Mouse (Mus musculus) right cerebral cortex, adult 2 months (tissue): ENCODE measurements at regions not wholly inside any gene's neighbourhood (a gene's known extent, or its start where the extent isn't known, plus 50 kb on each side); places are given as distances from the start of the nearest gene placed in this dataset.

ENCODE experiments used
- DNase-seq, 2 experiments: peaks; one replicate each; pipeline ENCODE4 v3.0.0; 2021 to 2022; ENCODE audit warnings: low spot score in 2 of 2

DNA sequence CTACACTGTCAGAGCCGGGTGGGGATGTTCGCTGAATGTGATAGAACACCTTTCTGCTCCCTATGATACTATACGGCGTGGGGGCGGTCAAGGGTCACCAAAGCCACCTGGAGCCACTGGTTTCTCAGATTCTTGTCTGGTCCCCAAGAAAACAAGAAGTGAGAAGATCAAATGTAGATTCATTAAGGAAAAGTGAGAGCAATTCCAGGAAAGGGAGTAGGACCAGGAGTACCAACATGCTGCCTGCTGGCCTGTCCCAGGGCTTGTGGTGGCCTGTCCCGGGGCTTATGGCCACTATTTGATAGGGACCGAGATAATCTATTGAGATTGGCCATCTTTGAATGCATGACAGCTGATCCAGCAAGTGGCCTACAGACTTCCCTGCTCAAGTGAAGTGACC is 58.8 kb upstream of the Fut8 start:
- DNase-seq = no peak

DNA sequence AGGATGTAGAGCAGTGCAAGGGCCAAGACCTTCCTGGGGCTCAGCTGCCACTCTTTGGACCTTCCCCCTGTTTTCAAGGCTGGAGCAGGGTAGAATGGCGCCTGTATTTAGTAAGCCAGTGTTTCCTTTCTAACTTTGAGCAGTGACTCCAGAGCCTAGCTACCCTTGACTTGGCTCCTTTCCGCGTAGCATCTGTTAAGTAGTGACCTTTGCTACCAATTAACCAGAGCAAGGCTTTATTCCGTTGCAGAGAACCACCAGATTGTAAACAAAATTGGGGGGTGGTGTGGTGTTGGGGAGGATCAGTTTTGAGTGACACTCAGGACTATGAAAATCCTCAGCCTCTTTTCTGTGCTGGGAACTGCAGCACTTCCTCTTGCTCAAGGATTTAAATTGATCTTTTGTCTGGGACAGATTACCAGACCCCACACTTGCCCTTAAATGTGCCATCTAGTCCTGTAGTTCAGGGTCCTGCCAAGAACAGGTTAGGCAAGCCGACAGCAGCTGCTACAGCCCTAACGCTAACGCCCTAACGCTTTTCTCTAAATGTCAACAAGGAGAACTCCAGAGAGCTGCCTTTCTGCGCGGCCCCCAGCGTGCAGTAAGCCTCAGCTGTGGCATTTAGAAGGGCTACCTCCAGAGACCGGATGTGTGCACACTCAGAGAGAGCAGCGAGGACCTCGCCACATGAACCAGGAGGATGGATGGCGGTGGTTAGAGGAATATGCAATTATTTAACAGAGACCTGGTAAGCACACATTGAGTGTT is 59.9 kb upstream of the Fut8 start:
- no peak for DNase-seq

DNA sequence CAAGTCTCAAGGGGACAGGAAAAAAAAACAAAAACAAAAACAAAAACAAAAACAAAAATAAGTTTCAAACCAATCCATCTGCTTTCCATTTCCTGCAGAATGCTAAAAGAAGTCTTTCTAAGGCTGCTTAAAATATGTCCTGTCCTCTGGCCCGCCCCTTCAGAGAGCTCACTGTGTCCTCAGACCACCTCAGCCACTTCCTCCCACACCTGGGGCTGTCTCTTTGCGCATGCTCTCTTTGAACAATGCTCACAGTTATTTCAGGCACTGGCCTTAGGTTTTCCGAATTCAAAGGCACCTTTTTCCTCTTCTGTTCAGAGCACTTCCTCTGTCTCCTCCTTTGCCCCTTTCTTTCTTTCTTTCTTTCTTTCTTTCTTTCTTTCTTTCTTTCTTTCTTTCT is 60.6 kb upstream of the Fut8 start:
- no peak for DNase-seq

DNA sequence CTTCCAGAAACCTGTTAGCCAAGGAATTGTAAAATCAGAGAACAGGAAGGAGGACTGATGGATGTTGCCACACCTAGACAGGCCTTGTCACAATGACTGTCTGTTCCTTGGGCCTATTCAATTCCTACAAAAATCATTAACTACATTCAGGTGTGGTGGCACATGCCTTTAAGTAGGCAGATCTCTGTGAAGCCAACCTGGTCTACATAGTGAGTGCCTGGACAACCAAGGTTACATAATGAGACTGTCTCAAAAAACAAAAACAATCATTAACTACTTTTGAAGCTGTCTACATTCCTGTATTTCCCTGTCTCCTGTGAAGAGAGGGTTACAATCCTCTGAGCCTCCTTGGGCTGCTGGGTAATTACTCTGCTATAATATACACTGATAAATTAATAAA is 63.9 kb upstream of the Fut8 start:
- no peak for DNase-seq

DNA sequence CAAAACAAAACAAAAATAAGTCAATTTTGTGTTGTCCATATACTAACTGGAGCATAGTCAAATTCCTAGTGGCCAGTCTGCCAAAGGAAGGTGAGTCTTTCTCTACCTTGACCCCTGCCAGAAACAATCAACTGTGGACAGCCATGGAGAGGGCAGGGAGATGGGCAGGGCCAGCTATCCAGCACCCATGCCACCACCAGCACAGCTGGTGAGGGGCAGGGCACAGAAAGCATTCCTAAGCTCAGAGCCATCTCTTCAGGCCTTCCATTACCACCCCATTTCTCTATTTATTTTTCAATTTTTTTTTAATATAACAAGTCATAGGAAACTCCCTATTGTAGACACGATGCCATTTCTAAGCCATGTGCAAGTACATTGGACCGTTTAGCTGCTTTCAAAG is 65.4 kb upstream of the Fut8 start:
- no peak for DNase-seq

DNA sequence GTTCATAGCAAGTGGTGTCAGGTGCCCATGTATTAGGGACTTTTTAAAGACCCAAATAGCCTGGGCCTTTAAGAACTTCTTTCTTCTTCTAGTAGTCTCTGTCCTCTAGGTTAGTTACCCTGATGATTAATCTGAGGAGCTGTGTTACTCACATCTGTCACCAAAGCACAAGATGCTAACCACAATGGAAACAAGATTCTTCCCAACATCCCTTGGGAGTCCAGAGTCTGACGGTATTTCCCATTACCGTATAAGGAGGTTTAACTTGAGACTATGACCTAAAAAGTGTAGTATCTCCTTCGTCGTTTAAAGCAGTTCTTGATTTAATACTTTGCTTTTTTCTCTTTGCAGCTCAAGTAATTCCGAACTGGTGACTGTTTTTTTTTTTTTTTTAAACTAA is 67.7 kb upstream of the Fut8 start:
- no peak for DNase-seq

DNA sequence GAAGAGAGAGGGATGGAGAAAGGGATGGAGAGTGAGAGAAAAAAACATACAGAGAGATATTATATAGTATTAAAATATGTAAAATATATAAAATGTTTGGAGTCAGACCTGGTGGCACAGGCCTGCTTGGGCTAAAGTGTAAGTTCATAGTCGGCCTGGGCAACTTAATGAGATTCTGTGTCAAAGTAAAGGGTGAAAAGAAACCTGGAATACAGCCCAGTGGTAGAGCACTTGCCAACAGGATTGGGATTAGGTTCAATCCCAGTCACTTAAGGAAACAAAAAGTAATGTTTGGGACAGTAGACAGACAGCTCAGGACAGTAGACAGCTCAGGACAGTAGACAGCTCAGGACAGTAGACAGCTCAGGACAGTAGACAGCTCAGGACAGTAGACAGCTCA is 69.6 kb upstream of the Fut8 start:
- DNase-seq = no peak

DNA sequence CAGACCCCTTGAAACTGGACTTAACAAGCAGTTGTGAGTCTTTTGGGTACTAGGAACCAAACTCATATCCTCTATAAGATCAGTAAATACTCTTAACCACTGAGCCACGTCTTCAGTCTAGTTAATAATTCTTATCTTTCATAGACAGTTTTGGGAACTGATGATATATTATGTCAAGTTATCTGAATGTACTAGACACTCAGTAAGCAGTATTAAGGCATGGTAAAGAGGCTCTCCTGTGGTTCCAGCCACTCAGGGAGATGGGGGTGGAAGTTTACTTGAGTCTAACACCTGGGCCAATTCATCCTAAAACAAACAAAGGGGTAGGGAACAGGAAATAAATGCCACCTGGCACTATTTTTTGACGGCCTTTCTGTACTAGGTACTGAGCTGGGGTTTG is 81.2 kb upstream of the Fut8 start:
- DNase-seq = no peak

DNA sequence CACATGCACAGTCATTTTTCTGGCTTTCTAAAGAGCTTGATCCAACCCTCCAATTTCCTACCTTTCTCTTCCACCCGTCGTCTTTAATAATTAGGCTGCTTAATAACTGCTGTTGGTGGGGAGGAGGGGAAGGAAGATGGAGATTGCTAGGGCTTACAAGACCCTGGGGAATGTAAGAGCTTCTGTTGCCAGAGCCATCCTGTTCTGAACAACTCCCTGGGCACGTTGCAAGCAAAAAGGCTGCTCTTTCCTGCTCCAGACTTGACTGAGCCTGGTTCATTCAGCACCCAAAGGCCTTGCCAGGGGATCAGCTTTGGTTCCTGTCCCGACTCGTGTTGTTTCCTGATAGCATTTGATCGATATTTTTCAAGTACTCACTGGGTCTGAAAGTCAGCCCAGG is 82.3 kb upstream of the Fut8 start:
- DNase-seq = no peak

DNA sequence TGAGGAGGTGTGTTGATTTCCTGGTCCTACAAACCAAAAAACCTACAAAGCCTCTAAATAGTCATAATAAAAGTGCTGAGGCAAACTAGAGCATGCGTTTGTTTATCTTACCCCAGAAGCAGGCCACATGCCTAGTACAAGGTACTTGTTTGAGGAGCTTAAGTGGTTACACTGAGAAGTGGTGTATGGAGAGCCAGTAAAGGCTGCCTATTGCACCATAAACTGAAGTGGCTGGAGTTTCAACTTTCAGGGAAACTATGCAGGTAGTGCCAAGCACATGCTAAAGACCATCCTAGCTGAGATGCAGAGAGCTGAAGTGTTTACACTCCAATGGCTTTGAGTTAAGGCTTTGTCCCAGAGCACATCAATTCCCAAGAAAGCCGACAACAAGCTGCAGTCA is 86.5 kb upstream of the Fut8 start:
- DNase-seq = no peak

DNA sequence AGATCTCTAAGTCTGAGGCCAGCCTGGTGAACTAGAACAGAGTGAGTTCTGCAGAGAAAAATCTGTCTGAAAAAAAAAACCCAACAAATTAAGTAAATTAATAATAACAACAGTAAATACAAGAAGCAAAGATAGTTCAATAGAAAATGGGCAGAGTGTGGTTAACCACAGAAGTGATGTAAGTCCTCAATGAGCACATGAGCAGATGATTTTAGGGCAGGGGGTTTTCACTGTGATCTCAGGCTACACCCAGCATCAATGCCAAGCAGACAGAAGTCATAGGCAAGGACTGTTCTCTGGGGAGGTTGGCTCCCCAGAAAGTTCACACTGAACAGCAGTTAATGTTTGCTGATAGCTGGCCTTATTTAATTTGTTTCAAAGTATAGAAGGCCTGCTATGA is 88.1 kb upstream of the Fut8 start:
- DNase-seq = no peak

DNA sequence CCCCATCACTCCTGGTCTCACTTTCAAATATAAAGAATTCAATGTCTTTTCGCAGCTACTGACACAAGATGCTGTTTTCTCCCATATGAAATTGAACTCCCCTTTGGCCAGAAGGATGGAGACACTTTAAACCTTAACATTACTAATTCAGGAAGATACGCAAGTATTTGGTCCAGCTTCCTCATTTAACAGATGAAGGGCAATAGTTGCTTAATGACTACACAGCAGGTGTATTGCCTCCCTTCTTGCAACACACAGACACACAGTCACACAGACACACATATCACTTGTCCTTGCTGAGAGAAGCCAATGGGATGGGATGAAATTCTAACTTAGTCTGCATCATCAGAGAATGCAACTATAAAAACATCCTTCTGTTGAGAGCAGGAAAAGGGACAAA is 89.8 kb upstream of the Fut8 start:
- DNase-seq = no peak

DNA sequence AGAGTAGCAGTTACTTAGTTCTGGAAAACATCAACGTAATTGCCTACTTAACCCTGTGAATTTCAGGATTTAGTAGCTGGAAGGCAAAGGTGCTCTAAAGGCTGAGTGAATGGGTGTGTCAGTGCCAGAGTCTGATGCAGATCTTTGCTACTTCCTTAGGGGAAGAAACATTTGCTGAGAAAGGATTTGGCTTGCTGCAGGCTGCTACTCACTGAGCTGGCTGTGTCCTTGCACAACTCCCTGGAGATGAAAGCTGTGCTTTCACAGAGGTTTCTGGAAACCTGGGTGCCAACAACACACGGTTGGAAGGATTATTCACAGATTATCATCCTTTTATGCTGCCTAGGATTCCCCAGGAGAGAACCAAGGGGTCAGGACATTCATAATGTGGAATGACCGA is 94.0 kb upstream of the Fut8 start:
- DNase-seq = no peak

DNA sequence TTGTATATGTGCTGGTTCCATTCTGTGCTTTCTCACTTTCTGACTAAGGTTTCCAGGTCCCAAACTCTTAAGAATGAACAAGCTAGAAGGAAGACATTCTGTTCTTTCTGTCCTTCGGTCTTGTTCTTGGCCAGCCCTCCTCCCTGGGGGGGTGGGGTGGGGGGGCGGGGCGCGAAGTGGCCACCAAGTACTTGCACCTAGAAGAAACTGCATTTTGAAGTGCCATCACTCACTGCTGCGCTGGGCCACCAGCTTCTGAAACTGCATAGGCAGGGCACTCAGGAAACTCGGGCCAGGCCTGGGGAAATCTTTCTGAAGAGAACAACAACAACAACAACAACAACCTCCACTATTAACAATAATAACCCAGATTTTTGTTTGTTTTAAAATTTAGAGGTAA is 94.4 kb upstream of the Fut8 start:
- DNase-seq = no peak

DNA sequence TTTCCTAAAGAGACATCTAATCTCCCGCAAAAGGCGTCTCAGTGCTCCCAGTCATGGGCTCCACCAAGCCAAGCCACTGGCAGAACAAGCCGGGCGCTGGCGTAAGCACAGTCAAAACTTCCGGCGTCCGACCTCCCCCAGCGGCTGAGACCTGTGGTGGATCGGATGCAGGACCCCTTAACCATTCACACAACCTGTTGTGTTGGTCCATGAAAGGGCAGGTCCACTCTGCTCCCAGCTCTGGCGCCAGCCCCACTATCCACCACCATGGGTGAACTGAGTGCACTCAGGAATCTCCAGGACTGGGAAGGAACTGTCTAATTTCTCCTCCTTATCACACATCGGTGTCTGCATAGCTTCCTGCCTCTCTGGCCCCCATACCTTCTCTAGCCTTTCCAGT is 94.8 kb upstream of the Fut8 start:
- no peak for DNase-seq

DNA sequence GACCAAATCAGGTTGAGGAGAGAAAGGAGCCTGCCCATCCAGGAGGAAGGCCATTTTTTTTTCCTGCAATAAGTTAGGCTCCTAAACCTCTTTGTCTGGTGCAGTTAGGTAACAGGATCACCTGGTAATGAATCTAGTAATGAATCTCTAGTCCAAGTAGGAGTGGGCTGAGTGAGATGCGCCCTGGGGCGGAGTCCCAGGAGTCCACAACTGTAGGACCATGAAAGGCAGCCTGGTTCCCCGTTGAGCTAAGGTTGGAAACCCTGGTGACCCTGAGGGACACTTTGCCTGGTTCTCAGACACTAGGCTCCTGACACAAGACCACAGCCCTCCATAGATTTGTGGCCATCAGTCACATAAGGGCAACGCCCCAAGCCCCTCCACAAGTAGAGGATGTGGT is 95.7 kb upstream of the Fut8 start:
- no peak for DNase-seq

DNA sequence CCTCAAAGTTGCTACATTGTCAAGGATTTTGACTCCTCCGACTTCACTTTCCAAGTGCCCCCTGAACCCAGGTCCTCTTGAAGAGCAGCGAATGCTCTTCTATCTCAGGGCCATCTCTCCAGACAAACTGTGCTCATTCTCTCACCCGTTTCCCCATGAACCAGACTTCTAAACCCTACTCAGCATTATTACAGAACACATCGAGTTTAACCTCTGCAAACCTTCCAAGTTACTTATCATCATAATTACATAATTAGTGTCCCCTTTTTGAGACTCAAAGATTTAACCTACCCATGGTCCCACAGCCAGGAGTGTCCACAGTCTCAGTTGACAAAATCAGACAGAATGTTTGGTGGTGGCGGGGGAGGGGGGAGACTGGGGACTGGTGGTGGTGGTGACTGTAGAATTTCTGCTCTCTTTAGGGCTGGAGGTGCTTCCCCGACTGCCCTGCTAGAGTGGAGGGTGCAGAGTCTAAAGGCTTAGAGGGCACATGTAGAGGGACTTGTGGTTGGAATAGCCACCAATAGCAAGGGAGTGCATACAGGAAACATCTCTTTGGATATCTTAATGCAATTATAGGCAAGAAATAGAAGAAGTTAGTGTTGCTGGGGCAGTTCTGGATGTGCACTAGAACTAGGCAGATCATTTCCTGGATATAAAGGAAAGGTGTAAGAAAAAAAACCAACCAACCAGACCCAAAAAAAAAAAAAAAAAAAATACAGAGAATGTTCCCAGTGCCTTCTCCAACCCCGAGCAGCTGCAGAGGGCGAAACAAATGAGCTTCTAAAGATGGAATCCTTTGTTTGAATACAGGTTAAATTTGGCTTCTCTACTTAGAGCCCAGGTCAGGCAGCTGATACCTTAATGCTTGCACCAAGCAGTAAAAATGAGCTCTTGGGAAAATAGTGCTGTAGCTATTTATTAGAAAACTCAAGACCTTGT is 96.4 kb upstream of the Fut8 start:
- no peak for DNase-seq

DNA sequence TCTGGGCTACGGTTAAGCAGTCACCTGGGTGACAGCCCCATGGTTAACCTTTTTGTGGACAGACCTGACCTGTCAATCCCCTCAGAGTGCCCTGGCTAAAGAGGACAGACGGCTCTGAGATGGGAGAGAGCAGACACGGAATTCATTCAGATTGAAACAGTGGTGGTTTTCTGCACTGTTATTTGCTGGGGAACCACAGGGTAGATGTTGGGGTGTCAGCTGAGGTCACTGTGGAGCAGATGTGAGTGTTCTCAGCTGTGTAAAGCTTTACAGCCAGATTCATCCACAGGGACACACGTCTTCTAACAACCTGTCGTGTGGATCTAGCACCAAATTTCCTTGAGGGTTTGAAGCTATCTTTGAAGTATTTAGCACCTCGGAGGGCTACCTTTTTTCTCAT is 97.3 kb upstream of the Fut8 start:
- DNase-seq = no peak

DNA sequence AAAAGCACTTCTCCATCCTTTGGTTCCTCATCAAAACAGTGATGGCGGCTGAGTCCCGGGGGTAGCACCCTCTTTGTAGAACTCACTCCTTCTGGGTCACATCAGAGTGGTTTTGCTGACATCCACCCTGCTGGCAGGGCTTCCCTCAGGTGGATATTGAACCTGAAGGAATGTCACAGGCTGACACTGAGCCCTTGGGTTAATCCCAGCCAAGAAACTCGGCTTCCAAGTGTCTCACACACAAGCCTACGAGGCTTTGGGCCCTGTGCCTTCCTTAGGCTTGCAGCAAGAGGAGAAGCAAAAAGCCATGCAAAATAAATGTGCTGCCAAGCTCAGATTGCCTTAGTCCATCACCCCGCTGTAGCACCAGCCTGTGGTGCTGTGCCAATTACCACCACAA is 97.8 kb upstream of the Fut8 start:
- DNase-seq = no peak

DNA sequence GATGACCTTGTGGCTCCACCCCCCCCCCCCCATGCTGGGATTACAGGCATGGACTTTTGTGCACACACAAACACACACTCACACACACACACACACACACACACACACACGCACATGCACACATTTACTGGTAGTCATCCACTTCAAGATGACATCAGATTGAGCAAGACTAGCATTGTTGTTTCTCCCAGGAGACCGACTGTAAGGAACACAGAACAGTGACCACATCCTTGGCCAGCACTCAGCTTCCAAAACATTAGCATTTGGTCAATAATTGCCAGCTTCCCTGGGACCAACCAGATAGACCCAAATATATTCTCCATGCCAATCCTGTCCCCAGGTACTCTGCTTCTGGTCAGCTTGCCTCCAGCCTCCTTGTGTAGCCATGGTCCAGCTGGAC is 98.2 kb upstream of the Fut8 start:
- no peak for DNase-seq

DNA sequence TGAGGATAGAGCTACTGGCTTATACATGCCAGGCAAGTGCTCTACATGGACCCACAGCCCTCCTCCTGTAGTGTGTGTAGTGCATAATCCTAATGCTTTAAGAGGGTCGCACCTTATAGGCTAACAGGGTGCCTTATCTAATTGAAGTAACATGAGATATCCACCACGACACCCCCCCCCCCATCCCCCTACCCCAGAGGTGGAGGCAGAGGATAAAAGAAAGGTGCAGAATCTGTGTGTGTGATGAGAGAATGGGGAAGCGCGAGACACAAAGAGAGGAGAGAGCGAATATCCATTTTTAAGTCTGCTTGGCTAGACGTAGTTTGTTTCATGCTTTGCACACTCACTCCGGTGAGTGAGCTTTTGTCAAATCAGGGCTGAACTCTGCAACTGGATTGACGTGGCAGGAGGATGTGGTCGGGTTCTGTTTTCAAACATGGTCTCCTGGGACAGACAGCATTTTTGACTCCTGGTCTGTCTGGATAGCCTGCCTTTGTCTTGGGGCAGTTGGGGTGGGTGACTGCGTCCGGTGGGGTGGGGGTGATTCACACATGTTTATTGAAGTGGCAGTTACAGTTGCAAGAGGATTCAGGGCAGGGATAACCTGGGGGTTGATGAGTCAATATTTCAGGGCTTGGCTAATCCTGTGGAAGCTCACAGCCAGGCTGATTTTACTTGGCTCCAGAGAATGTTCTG is 99.3 kb upstream of the Fut8 start:
- DNase-seq = no peak

DNA sequence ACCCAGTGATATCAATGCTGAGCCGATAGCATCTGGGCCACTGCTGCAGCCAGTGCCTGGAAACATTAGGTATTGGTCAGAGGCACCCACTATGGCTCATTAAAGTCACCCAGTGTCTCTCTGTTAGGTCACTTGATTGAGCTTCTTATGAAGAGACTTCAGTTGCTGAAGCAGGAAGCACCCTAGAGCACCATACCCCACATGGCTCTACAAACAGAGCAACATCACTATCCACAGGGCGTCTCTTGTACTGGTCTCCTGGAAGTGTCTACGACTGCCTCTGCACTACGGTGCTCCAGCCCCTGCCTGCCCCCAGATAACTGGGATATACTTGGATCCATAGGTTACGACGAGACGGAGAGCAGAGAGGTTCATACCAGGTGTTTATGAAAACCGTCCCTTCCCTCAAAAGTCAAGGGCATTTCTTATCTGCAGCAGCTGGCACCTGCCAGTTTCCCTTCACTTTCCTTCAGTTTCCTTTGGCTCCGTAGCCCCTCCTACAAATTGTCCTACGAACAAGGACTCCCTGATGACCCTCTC is 100.6 kb upstream of the Fut8 start:
- no peak for DNase-seq
